Mouse (Mus musculus): ENCODE results near the gene Fam168a. TPM values are rescaled to one million over a fixed set of nuclear protein-coding genes. Genes with fewer than 3 reads are reported as not detected.

Fam168a gene
- 29.5 TPM for polyA plus RNA-seq (2017; shearing (Covaris generic))

DNA sequence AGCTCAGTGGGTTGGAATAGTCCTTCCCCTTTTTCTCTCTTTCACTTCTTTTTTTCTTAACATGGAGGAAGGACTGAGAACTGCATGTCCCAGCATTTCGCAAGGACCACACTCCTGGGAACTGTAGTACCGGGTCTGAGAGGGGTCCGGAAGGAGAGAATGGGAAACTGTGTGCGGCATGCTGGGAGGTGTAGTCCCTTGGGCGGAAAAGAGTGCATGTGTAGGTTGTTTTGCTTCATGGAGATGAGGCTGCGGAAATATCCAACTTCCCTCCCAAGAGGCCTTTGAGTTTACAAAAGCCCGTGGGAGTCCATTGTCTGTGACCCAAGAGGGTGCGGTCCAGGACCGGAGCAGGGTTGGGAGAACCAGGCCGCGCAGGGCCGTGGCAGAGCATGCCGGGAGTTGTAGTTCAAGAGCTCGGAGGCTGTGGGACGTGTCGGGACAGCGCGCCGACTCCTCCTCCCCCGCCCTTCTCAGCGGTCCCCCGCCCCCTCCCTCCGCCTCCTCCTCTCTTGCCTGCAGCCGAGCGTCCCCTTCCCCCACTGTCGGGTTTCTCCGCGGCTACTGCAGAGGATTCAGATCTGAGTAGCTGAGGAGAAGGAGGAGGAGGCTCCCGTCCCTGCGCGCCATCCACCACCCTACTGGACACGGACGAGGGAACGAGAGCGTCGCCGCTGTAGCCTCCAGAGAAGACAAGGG, at the start of gene Fam168a:
TSS of gene Fam168a (plus strand) at position 493 of the 699 bp plus-strand sequence.

DNA sequence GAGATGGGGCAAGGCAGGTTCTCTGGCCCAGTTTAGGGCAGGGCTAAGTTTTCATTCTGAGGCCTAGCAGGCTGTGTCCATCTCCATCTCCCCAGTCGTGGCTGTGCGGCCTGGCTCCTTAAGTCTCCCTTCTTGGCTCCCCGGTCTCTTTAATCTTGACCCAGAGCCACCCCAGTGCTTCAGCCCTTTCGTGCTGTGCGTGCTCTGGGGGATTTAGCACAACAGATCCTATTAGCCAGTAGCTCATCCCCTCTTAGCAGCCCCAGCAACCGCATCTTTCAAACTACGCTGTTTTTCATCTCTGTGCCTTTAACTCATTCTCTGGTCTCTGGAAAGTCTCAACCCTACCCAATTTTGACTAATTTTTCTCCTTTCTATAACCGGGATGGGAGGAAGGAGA, 44.2 kb upstream of the Fam168a start, which contains the start of gene Plekhb1:
TSS of gene Plekhb1 (minus strand) at position 184 of the 400 bp plus-strand sequence.

DNA sequence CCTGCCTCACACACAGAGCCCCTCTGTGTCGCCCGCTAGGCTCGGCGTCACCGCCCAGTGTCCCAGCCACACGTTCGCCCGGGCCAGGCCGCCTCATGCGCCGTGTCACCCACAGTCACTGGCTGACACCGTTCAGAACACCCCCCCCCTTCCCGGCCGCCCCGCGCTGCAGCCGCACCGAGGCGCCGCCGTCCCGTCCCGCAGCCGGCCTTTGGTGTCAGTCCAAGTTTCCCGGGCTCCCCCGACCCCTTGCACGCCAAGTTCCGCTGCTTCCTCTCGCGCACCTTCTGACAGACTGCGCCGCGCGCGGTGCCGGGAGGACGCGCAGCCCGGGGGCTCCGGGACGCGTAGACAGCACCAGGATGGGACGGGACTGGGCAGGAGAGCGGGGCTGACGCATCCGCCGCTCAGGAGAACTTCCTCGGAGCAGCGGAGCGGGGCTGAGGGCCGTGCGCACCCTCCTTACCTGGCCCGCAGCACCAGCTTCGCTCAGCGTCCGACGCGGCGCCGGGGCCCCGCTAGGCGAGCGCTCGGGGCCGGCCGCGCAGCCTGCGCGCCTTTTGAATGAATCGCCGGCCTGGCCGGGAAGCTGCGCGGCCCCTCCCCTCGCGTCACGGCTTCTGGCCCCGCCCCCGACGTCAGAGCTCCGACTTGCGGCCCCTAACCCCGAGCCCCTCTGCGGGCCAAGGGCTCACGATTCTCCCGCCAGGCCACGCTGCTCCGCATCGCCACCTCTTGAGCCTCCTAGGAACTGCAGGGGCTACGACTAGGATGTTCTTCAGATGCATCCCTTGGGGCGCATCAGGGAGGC, 156.6 kb downstream of the Fam168a start, which contains the start of gene Relt:
TSS of gene Relt (minus strand) at position 619 of the 811 bp plus-strand sequence.

Other genes starting within 250 kb of the Fam168a start
- 0.22 TPM for gene Ucp3, start 233.6 kb upstream of the Fam168a start, polyA plus RNA-seq (2017; shearing (Covaris generic))
- 1,702 TPM for gene Ucp2, start 213.3 kb upstream of the Fam168a start, polyA plus RNA-seq (2017; shearing (Covaris generic))
- 20.5 TPM for gene Dnajb13, start 191.7 kb upstream of the Fam168a start, polyA plus RNA-seq (2017; shearing (Covaris generic))
- 18.9 TPM for gene Coa4, start 169.6 kb upstream of the Fam168a start, polyA plus RNA-seq (2017; shearing (Covaris generic))
- 6.7 TPM for gene Rab6a, start 99.2 kb upstream of the Fam168a start, polyA plus RNA-seq (2017; shearing (Covaris generic))
- gene Mrpl48, start 98.3 kb upstream of the Fam168a start, polyA plus RNA-seq (2017; shearing (Covaris generic)): 65.1 TPM
- gene Plekhb1, start 44.2 kb upstream of the Fam168a start, polyA plus RNA-seq (2017; shearing (Covaris generic)): 0.12 TPM
- gene Relt, start 156.8 kb downstream of the Fam168a start, polyA plus RNA-seq (2017; shearing (Covaris generic)): 33.0 TPM
- not detected for gene Arhgef17, start 225.5 kb downstream of the Fam168a start, polyA plus RNA-seq (2017; shearing (Covaris generic))

All from CD4-positive, CD25-positive, alpha-beta regulatory T cell, adult 9 weeks (primary cell).